Comparison of ENCODE assay signal across 9 mouse cellular contexts in genomic region chr4:151851179-151851578, GRCm38 (mm10). TPM values are rescaled to one million over a fixed set of nuclear protein-coding genes. Genes with fewer than 3 reads are reported as not detected.
A peak's percentile ranks its signal among the peaks of the same experiment; 100 is the strongest.
DNase-seq lines count a peak whose midpoint lies in the region; ATAC-seq and TF ChIP-seq lines count a peak whose summit lies in the region.
"Had no signal": no experiment of that assay in that cellular context is flagged by ENCODE, and none has a peak within 500 bp of the region (broad histone marks: within the 10 kb centered on the region; RNA-seq: fewer than 3 reads in every experiment).

No protein-coding gene starts in this region.

- no peaks in the 10 kb centered on the region for H3K27me3 ChIP-seq in limb, embryonic 14.5 days (ENCODE audit: control insufficient read depth, insufficient read depth, low read length)
- H3K27me3 ChIP-seq: neural tube, embryonic 13.5 days had no signal

- 44% methylated on average over 2 of the region's 2 CpGs for WGBS in limb, embryonic 14.5 days

- ATAC-seq in limb, embryonic 14.5 days (ENCODE audit: low FRiP score, low read depth) = no peak

- no peak overlapping the region for H3K9ac ChIP-seq in limb, embryonic 14.5 days (ENCODE audit: low read depth, low read length, severe bottlenecking)
- H3K9ac ChIP-seq: neural tube, embryonic 13.5 days had no signal

- DNase-seq in left cerebral cortex, adult 18-20 months (ENCODE audit: low spot score in 2 of 2) = peak; percentile 14 to 29
- no peak for DNase-seq in left cerebral cortex, adult 11 months (ENCODE audit: low spot score)
- peak; percentile 72 for DNase-seq in ES-CJ7 (ENCODE audit: low read depth, low spot score)
- DNase-seq in adrenal gland, postnatal 14 days = peak; percentile 73
- peak; percentile 45 for DNase-seq in heart, adult 8-10 months (ENCODE audit: low spot score)
- DNase-seq in limb, embryonic 14.5 days (ENCODE audit: low spot score) = peak; percentile 13
- DNase-seq in retina, postnatal 1 day = peak; percentile 77
- no peak for DNase-seq in right cerebral cortex, postnatal 36 days (ENCODE audit: low spot score in 2 of 2)

- TF ChIP-seq POLR2A in limb, embryonic 14.5 days (IDR thresholded peaks at IDR 0.05; ENCODE audit: borderline replicate concordance, extremely low read depth, insufficient read depth, insufficient read length) = no peak

- no peaks in the 10 kb centered on the region for H3K36me3 ChIP-seq in limb, embryonic 14.5 days (ENCODE audit: control insufficient read depth, insufficient read depth, low read length)
- H3K36me3 ChIP-seq: neural tube, embryonic 13.5 days had no signal

- H3K4me3 ChIP-seq in limb, embryonic 14.5 days (replicated peaks; ENCODE audit: low read length) = no peak overlapping the region
- H3K4me3 ChIP-seq: neural tube, embryonic 13.5 days had no signal

- no peak overlapping the region for H3K27ac ChIP-seq in limb, embryonic 14.5 days (replicated peaks; ENCODE audit: low read depth, low read length)

- no peaks in the 10 kb centered on the region for H3K9me3 ChIP-seq in limb, embryonic 14.5 days (ENCODE audit: control insufficient read depth, low read length)
- H3K9me3 ChIP-seq: neural tube, embryonic 13.5 days had no signal

- H3K4me1 ChIP-seq in limb, embryonic 14.5 days (ENCODE audit: control insufficient read depth, insufficient read depth, low read length) = 0 out of 2 replicates have a peak, but pooled peaks cover 6% of the 10 kb centered on the region

- H3K4me2 ChIP-seq in limb, embryonic 14.5 days (replicated peaks; ENCODE audit: low read depth, low read length, severe bottlenecking) = no peak overlapping the region
- H3K4me2 ChIP-seq: neural tube, embryonic 13.5 days had no signal

RNA-seq across cellular contexts. Expression of gene Camta1, which starts 10.5 kb away (rescaled TPM):
- total RNA-seq in left cerebral cortex, adult 18-20 months (2021) = 100 to 1,000 TPM; 247 to 265 TPM
- total RNA-seq in adrenal gland, postnatal 14 days (2021) = 40.1 and 45.4 TPM in 2 replicates
- 100 to 1,000 TPM; 185 to 232 (median 202) TPM for total RNA-seq in heart, adult 8-10 months (2022)
- polyA plus RNA-seq in limb, embryonic 14.5 days (2012; rRNA removed) = 28.6 and 29.2 TPM in 2 replicates
- polyA plus RNA-seq in limb, embryonic 14.5 days (2014; fragmentation: Nextera tagmentation; extraction: Ambion mirVana) = 78.8 and 91.1 TPM in 2 replicates

Comparison
In these comparisons a context has a peak if more than half of its experiments do, and no peak if none do; other contexts are left out.
1. DNase-seq: peak in left cerebral cortex, adult 18-20 months (2 of 2), ES-CJ7 (single experiment), adrenal gland, postnatal 14 days (single experiment), heart, adult 8-10 months (single experiment), limb, embryonic 14.5 days (single experiment) and retina, postnatal 1 day (single experiment); none in left cerebral cortex, adult 11 months (single experiment) and right cerebral cortex, postnatal 36 days (0 of 2).